Mouse (Mus musculus) cortical plate, adult 2 months (tissue): ENCODE results near the gene Fcgr4. TPM values are rescaled to one million over a fixed set of nuclear protein-coding genes. Genes with fewer than 3 reads are reported as not detected.

Source experiments
- H3K27ac ChIP-seq: fragments of 200-500 bp; 2 replicates; pipeline ENCODE4 v1.5.1; 2012; ENCODE audit warnings: low read length, control low read depth, inconsistent platforms; ENCODE audit not compliant: insufficient read depth
- H3K4me1 ChIP-seq: fragments of 200-500 bp; 2 replicates; pipeline ENCODE4 v1.6.1; 2011; ENCODE audit warnings: low read length; ENCODE audit not compliant: control insufficient read depth, insufficient read depth
- H3K4me3 ChIP-seq: fragments of 200-500 bp; 2 replicates; pipeline ENCODE4 v1.5.1; 2011; ENCODE audit warnings: mild to moderate bottlenecking, low read length, control low read depth; ENCODE audit not compliant: insufficient read depth
- CTCF ChIP-seq: fragments of 200-500 bp; IDR thresholded peaks from 2 replicates; pipeline ENCODE4 v1.5.1; 2011; ENCODE audit warnings: mild to moderate bottlenecking, control low read depth, low read length; ENCODE audit not compliant: insufficient read depth; ENCODE audit errors: extremely low read depth
- POLR2A ChIP-seq: fragments of 200-500 bp; IDR thresholded peaks from 2 replicates; pipeline ENCODE4 v1.6.1; 2011; ENCODE audit warnings: mild to moderate bottlenecking, low read length, control low read depth; ENCODE audit not compliant: insufficient read depth; ENCODE audit errors: extremely low read depth
- polyA plus RNA-seq: library from polyadenylated mRNA; depleted of rRNA; stranded (reverse); fragments of >200 nt; gene quantifications from 2 replicates; pipeline ENCODE4 v1.2.3, GENCODE M21; 2012

Gene Fcgr4
- polyA plus RNA-seq, 1 experiment, result 0.31 TPM

- no peak for TF ChIP-seq CTCF
- no peak for TF ChIP-seq POLR2A
- peak overlapping the region; percentile 45 for H3K4me3 ChIP-seq
- no peak overlapping the region for H3K27ac ChIP-seq
- H3K4me1 ChIP-seq, result 0 out of 2 replicates have a peak, but pooled peaks cover 2% of the 10 kb centered on the region
Measured at GRCm38 (mm10) chr1:171034201-171034600, 15.5 kb downstream of the Fcgr4 start.

GRCm38 (mm10) chr1:171035611-171036010 is 16.9 kb downstream of the Fcgr4 start:
- peak overlapping the region; percentile 26 for H3K4me3 ChIP-seq
- 0 out of 2 replicates have a peak, but pooled peaks cover 2% of the 10 kb centered on the region for H3K4me1 ChIP-seq
- no peak overlapping the region for H3K27ac ChIP-seq
- TF ChIP-seq CTCF (no peak), POLR2A (no peak)

GRCm38 (mm10) chr1:171036550-171037324 is 18.0 kb downstream of the Fcgr4 start:
- peak overlapping the region; percentile 72 for H3K4me3 ChIP-seq
- 0 out of 2 replicates have a peak, but pooled peaks cover 2% of the 10 kb centered on the region for H3K4me1 ChIP-seq
- no peak overlapping the region for H3K27ac ChIP-seq
- TF ChIP-seq POLR2A (no peak), CTCF (no peak)

- 0 out of 2 replicates have a peak, but pooled peaks cover 2% of the 10 kb centered on the region for H3K4me1 ChIP-seq
- H3K4me3 ChIP-seq, result peak overlapping the region; percentile 72
- no peak for TF ChIP-seq CTCF
- no peak for TF ChIP-seq POLR2A
- peak overlapping the region; percentile 73 for H3K27ac ChIP-seq
Measured at GRCm38 (mm10) chr1:171037861-171038721, 19.4 kb downstream of the Fcgr4 start.

GRCm38 (mm10) chr1:171039135-171039534 is 20.4 kb downstream of the Fcgr4 start:
- Histone ChIP-seq H3K4me3 (no peak overlapping the region; the same call in 1 of the 2 replicates), H3K4me1 (0 out of 2 replicates have a peak, but pooled peaks cover 2% of the 10 kb centered on the region), H3K27ac (no peak overlapping the region)
- no peak for TF ChIP-seq CTCF
- no peak for TF ChIP-seq POLR2A

- Histone ChIP-seq H3K4me3 (no peak overlapping the region), H3K27ac (no peak overlapping the region), H3K4me1 (0 out of 2 replicates have a peak, but pooled peaks cover under 1% of the 10 kb centered on the region)
- TF ChIP-seq CTCF (no peak), POLR2A (no peak)
Measured at GRCm38 (mm10) chr1:171039880-171040279, 21.2 kb downstream of the Fcgr4 start.

GRCm38 (mm10) chr1:171043594-171044153 is 25.0 kb downstream of the Fcgr4 start:
- no peak overlapping the region for H3K27ac ChIP-seq
- TF ChIP-seq POLR2A (no peak), CTCF (no peak)
- H3K4me3 ChIP-seq, result peak overlapping the region; percentile 50; the same call in 1 of the 2 replicates
- no peaks in the 10 kb centered on the region for H3K4me1 ChIP-seq

GRCm38 (mm10) chr1:171044365-171045078 is 25.8 kb downstream of the Fcgr4 start:
- H3K4me3 ChIP-seq, result peak overlapping the region; percentile 50
- H3K4me1 ChIP-seq, result no peaks in the 10 kb centered on the region
- TF ChIP-seq POLR2A (peak; percentile 66), CTCF (no peak)
- peak overlapping the region; percentile 43 for H3K27ac ChIP-seq

GRCm38 (mm10) chr1:171045079-171045465 is 26.4 kb downstream of the Fcgr4 start:
- TF ChIP-seq POLR2A (no peak), CTCF (no peak)
- Histone ChIP-seq H3K27ac (no peak overlapping the region), H3K4me3 (peak overlapping the region; percentile 50; the same call in 1 of the 2 replicates), H3K4me1 (no peaks in the 10 kb centered on the region)

- Histone ChIP-seq H3K27ac (no peak overlapping the region), H3K4me3 (no peak overlapping the region), H3K4me1 (no peaks in the 10 kb centered on the region)
- no peak for TF ChIP-seq POLR2A
- no peak for TF ChIP-seq CTCF
Measured at GRCm38 (mm10) chr1:171046501-171046900, 27.8 kb downstream of the Fcgr4 start.
